36 mouse cellular contexts compared by ENCODE assay signal in the genomic region with DNA sequence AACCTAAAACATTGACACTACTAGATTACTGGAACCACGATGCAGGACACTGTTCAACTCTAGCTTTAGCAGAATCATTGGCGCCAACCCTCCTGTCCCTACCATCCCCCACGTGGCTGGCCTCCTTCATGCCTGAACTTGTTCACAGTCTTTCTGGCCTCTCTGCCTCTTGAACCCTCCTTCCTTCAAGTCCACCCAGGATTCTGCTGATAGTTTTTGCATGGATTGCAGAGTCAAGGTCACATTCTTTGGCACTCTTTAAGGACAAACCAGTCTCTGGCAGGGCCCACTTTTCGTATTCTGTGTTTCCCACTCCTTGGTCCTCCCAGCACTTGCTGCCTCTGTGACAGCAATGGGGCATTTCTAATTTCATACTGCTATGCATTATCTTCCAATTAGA. TPM values are rescaled to one million over a fixed set of nuclear protein-coding genes. Genes with fewer than 3 reads are reported as not detected.
A peak's percentile ranks its signal among the peaks of the same experiment; 100 is the strongest.
DNase-seq lines count a peak whose midpoint lies in the region.
"Had no signal": no experiment of that assay in that cellular context is flagged by ENCODE, and none has a peak within 500 bp of the region (broad histone marks: within the 10 kb centered on the region; RNA-seq: fewer than 3 reads in every experiment).

No protein-coding gene starts in this region.

- no peaks in the 10 kb centered on the region for H3K27me3 ChIP-seq in heart, embryonic 10.5 days (ENCODE audit: insufficient read depth, poor library complexity, severe bottlenecking)
- H3K27me3 ChIP-seq: embryonic facial prominence, embryonic 15.5 days; forebrain, embryonic 12.5 days; hindbrain, embryonic 15.5 days; liver, embryonic 12.5 days had no signal

- H3K36me3 ChIP-seq in heart, embryonic 10.5 days: peaks cover 52% of the 10 kb centered on the region

- no peak overlapping the region for H3K4me3 ChIP-seq in heart, embryonic 10.5 days
- H3K4me3 ChIP-seq: embryonic facial prominence, embryonic 10.5 days; embryonic facial prominence, embryonic 15.5 days; forebrain, embryonic 12.5 days; hindbrain, embryonic 15.5 days; layer of hippocampus, adult 2 months; liver, embryonic 12.5 days had no signal

- 84% methylated on average over 4 of the region's 4 CpGs for WGBS in heart, embryonic 10.5 days

- no peaks in the 10 kb centered on the region for H3K4me1 ChIP-seq in heart, embryonic 10.5 days
- H3K4me1 ChIP-seq: embryonic facial prominence, embryonic 10.5 days; embryonic facial prominence, embryonic 15.5 days; forebrain, embryonic 12.5 days had no signal

- intact Hi-C loops in heart, postnatal 14 days (cut with DNase I): no loop called here

- DNase-seq in heart, embryonic 10.5 days (ENCODE audit: low spot score): peak; percentile 66
- no peak for DNase-seq in heart, postnatal 14 days
- peak; percentile 30 for DNase-seq in ES-CJ7 (ENCODE audit: low read depth, low spot score)
- peak; percentile 55 for DNase-seq in adrenal gland, postnatal 14 days
- DNase-seq in frontal cortex, postnatal 25 days (ENCODE audit: low spot score in 2 of 2): no peak
- no peak for DNase-seq in gastrocnemius, postnatal 10 days
- no peak for DNase-seq in layer of hippocampus, adult 11-12 months (ENCODE audit: low spot score)
- DNase-seq: cerebellum, adult 2 months; cerebellum, postnatal 25 days; forebrain, postnatal 0 days; gastrocnemius, postnatal 25 days; heart, adult 11 months; kidney, adult 11 months; kidney, postnatal 25 days; left cerebral cortex, postnatal 4 days; liver, postnatal 0 days; lung, postnatal 36 days; retina, postnatal 1 day; right cerebral cortex, postnatal 14 days; thymus, adult 2 months; thymus, postnatal 36 days had no signal

- H3K9me3 ChIP-seq in heart, embryonic 10.5 days: no peaks in the 10 kb centered on the region
- H3K9me3 ChIP-seq: embryonic facial prominence, embryonic 10.5 days; embryonic facial prominence, embryonic 15.5 days; forebrain, embryonic 12.5 days; hindbrain, embryonic 15.5 days; liver, embryonic 12.5 days had no signal

- no peak overlapping the region for H3K27ac ChIP-seq in heart, embryonic 10.5 days
- H3K27ac ChIP-seq: embryonic facial prominence, embryonic 10.5 days; embryonic facial prominence, embryonic 15.5 days; forebrain, embryonic 12.5 days; hindbrain, embryonic 15.5 days; layer of hippocampus, adult 2 months had no signal

RNA-seq across cellular contexts. Expression of gene Nme9, which starts 31.9 kb away (rescaled TPM):
- not detected in 2 replicates for polyA plus RNA-seq in heart, embryonic 10.5 days (2016; fragmentation: Nextera tagmentation; extraction: Ambion mirVana)
- total RNA-seq in heart, postnatal 14 days (2021): under 1 TPM in 1 of 2 experiments, not detected in 1; 0.50 TPM
- total RNA-seq in adrenal gland, postnatal 14 days (2021): not detected in 2 replicates
- total RNA-seq in gastrocnemius, postnatal 10 days (2021): not detected
- total RNA-seq: ES-E14; gastrocnemius, postnatal 25 days; hematopoietic stem cell, adult 5-6 weeks; megakaryocyte, adult 5-6 weeks; neutrophil, adult 5-6 weeks had no signal
- polyA plus RNA-seq: embryonic facial prominence, embryonic 10.5 days; inflammation-experienced regulatory T-cells, adult 6 months; kidney, embryonic 14.5 days; limb, embryonic 14.5 days; liver, embryonic 12.5 days; liver, postnatal 0 days; midbrain, embryonic 11.5 days; neural tube, embryonic 11.5 days had no signal

RNA-seq across cellular contexts. Expression of gene Mras, which starts 46.0 kb away (rescaled TPM):
- 5.1 and 7.5 TPM in 2 replicates for polyA plus RNA-seq in heart, embryonic 10.5 days (2016; fragmentation: Nextera tagmentation; extraction: Ambion mirVana)
- 1 to 10 TPM; 6.8 to 7.5 TPM for total RNA-seq in heart, postnatal 14 days (2021)
- 39.2 and 40.7 TPM in 2 replicates for total RNA-seq in adrenal gland, postnatal 14 days (2021)
- total RNA-seq in gastrocnemius, postnatal 10 days (2021): 10 to 100 TPM in 1 of 2 experiments, 1 to 10 TPM in 1; 9.7 to 10.6 TPM

Comparison
In these comparisons a context has a peak if more than half of its experiments do, and no peak if none do; other contexts are left out.
1. DNase-seq: peak in heart, embryonic 10.5 days (single experiment), ES-CJ7 (single experiment) and adrenal gland, postnatal 14 days (single experiment); none in heart, postnatal 14 days (0 of 2), frontal cortex, postnatal 25 days (0 of 2), gastrocnemius, postnatal 10 days (single experiment) and layer of hippocampus, adult 11-12 months (single experiment).